Mouse (Mus musculus): Measurements from ENCODE around the gene Coa6. TPM values are rescaled to one million over a fixed set of nuclear protein-coding genes. Genes with fewer than 3 reads are reported as not detected.
A peak's percentile ranks its signal among the peaks of the same experiment; 100 is the strongest.
"Not testable (repeated sequence)": the region's sequence is repeated elsewhere in the genome, so short reads cannot be mapped to it uniquely, and the experiment has no call there.

The Coa6 gene
- polyA plus RNA-seq (2016; fragmentation: Nextera tagmentation; extraction: Ambion mirVana), result 41.4 and 41.5 TPM in 2 replicates

DNA sequence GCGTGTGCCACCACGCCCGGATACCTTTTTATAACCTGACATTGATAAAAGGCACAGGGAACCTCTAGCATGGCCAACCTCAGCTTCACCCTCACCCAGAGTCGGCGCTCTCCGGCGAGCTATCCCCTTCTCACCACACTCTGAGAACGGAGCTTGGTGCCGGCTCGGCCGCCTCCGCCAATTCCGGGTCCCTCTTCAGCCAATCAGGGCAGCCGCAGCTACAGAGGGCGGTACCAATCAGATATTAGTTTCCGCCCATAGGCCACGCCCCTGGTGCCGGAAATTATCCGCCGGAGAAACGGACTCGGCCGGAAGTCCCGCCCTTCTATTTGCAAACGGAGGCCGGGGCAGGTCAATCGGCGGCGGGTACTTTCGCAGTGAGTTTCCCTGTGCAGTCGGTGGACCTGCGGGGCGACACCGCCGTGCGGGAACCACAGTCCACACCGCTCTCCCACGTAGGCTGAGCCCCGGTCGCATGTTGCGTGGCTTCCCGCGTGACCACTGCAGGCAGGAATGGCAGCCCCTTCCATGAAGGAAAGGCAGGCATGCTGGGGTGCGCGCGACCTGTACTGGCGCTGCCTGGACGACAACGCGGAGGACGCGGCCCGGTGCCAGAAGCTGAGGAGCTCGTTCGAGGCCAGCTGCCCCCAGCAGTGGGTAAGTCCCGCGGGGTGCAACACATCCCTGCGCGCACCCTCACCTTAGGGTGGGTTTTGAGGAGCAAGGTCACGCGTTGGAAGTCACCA, at the start of gene Coa6:
Coa6 (plus strand) TSS at position 342 of the 746 bp plus-strand sequence.
- ATAC-seq (ENCODE audit: low FRiP score, low read depth), result peak; percentile 98
- H3K4me1 ChIP-seq, result peaks cover 14% of the 10 kb centered on the region
- H3K27me3 ChIP-seq, result no peaks in the 10 kb centered on the region
- H3K27ac ChIP-seq (replicated peaks), result peak within 1 kb of the TSS; percentile 67
- H3K36me3 ChIP-seq, result peaks cover 18% of the 10 kb centered on the region
- peak within 1 kb of the TSS; percentile 85 for H3K4me2 ChIP-seq (replicated peaks)
- H3K4me3 ChIP-seq, result peak within 1 kb of the TSS; percentile 92
- under 1% methylated on average over 61 of the region's 61 CpGs for WGBS
- peak within 1 kb of the TSS; percentile 89 for H3K9ac ChIP-seq (replicated peaks)
- H3K9me3 ChIP-seq, result no peaks in the 10 kb centered on the region

DNA sequence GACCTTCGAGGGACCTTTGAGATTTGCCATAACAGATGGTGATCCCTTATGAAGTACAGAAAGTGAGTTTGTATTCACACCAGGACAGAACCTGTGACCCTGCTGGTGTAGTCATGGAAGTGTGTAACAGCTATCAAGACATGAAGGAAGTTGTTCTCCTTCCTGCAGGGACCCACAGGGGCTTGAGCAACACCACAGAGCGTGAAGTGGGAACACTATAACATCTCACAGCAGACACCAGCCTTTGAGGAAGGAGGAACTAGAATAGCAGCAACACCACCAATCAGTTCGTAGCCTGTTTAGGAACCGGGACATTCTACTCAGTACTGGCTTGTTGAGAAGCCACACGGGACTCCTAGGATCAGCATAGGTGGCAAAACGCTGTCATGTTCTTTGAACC, 42.7 kb upstream of the Coa6 start:
- Histone ChIP-seq H3K36me3 (no peaks in the 10 kb centered on the region), H3K9ac (replicated peaks) (no peak overlapping the region), H3K27me3 (peaks cover 8% of the 10 kb centered on the region), H3K9me3 (no peaks in the 10 kb centered on the region), H3K4me2 (replicated peaks) (no peak overlapping the region), H3K27ac (replicated peaks) (no peak overlapping the region), H3K4me3 (no peak overlapping the region), H3K4me1 (no peaks in the 10 kb centered on the region)
- no peak for ATAC-seq (ENCODE audit: low FRiP score, low read depth)
- 89% methylated on average over 6 of the region's 6 CpGs for WGBS

DNA sequence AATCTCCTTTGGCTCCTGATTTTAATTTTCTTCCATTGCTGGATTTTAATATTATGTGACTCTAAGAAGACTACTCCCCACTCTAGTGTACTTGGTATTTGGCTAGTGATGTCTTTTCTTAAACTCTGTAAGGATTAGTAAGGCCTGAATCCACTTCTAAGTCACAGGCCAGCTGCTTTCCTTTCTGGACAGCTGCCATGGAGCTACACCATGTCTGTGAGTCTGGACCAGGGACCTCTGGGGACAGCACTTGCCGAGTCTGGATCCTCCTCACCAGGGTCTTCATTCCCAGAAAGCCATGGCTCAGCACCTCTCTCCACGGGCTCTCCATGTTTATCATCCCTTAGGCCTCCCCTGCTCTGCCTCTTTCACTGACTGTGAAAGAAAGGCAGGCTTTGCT, 42.2 kb upstream of the Coa6 start:
- WGBS, result 62% methylated on average over 2 of the region's 2 CpGs
- ATAC-seq (ENCODE audit: low FRiP score, low read depth), result no peak
- Histone ChIP-seq H3K9me3 (no peaks in the 10 kb centered on the region), H3K4me1 (no peaks in the 10 kb centered on the region), H3K9ac (replicated peaks) (no peak overlapping the region), H3K4me3 (no peak overlapping the region), H3K27me3 (peaks cover 8% of the 10 kb centered on the region), H3K27ac (replicated peaks) (no peak overlapping the region), H3K36me3 (no peaks in the 10 kb centered on the region), H3K4me2 (replicated peaks) (no peak overlapping the region)

DNA sequence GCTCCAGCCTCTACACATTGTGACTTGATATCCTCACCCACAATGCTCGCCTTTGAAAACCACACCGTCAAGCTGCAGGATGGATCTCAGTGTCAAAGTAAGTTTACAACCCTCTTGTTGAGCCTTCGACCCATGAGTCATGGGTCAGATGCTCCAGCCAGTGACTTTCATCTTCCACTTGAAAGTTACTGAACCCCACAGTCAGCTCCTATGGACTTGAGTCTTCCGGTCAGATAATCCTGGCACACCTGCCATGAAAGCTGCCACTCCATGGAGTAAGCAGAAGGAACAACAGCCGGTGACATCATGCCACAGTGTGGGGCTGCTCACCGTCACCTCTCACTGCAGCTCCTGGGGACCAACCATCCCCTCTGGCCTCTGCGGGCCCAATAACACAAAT, 41.0 kb upstream of the Coa6 start:
- ATAC-seq (ENCODE audit: low FRiP score, low read depth), result no peak
- Histone ChIP-seq H3K4me1 (no peaks in the 10 kb centered on the region), H3K27me3 (peaks cover 8% of the 10 kb centered on the region), H3K27ac (replicated peaks) (no peak overlapping the region), H3K9me3 (no peaks in the 10 kb centered on the region), H3K36me3 (no peaks in the 10 kb centered on the region), H3K4me3 (no peak overlapping the region), H3K4me2 (replicated peaks) (no peak overlapping the region), H3K9ac (replicated peaks) (no peak overlapping the region)
- 84% methylated on average over 7 of the region's 7 CpGs for WGBS

DNA sequence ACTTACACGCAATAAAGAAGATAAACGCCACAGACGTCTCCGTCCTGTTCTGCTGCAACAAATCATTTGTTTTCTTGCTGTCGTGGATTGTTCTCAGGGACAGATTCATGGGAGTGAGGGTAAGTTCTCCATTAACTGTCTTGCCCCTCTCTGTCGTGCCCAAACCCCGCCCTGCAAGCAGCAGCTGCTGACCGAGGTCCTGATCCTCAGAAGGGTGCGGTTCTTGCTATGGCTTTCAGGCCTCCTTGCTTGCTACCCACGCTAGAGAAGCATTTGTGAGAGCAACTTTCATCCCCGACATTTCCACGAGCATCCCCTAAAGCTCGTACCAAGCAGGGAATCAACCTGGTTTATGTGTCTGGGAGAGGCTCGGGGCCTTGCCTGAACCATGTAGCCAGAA, 40.1 kb upstream of the Coa6 start:
- Histone ChIP-seq H3K9ac (replicated peaks) (no peak overlapping the region), H3K27me3 (peaks cover 8% of the 10 kb centered on the region), H3K4me2 (replicated peaks) (no peak overlapping the region), H3K36me3 (no peaks in the 10 kb centered on the region), H3K4me3 (no peak overlapping the region), H3K9me3 (no peaks in the 10 kb centered on the region), H3K4me1 (no peaks in the 10 kb centered on the region), H3K27ac (replicated peaks) (no peak overlapping the region)
- ATAC-seq (ENCODE audit: low FRiP score, low read depth), result no peak
- 49% methylated on average over 14 of the region's 14 CpGs for WGBS

DNA sequence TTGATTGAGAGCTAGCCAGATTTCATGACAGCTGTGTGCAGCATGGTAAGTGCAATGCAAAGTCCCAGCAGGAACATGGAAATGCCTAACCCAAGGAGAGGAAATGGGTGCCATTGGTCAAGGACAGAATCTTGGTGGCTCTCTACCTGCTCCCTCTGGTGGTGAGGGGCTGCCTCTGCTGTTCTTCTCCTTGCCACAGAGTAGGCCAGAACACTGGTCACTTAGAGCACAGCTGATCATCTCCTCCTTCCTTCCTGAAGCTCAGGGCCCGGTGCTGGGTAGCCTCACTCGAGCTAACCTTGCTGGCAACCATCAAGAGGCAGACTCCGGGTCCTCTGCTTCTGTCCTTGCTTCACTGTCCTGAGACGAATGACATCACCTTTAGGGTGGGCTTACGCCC, 39.6 kb upstream of the Coa6 start:
- no peaks in the 10 kb centered on the region for H3K36me3 ChIP-seq
- H3K4me1 ChIP-seq, result no peaks in the 10 kb centered on the region
- H3K4me3 ChIP-seq, result no peak overlapping the region
- H3K9me3 ChIP-seq, result no peaks in the 10 kb centered on the region
- no peak overlapping the region for H3K27ac ChIP-seq (replicated peaks)
- WGBS, result 75% methylated on average over 5 of the region's 5 CpGs
- no peak for ATAC-seq (ENCODE audit: low FRiP score, low read depth)
- no peak overlapping the region for H3K9ac ChIP-seq (replicated peaks)
- H3K4me2 ChIP-seq (replicated peaks), result no peak overlapping the region
- peaks cover 8% of the 10 kb centered on the region for H3K27me3 ChIP-seq

DNA sequence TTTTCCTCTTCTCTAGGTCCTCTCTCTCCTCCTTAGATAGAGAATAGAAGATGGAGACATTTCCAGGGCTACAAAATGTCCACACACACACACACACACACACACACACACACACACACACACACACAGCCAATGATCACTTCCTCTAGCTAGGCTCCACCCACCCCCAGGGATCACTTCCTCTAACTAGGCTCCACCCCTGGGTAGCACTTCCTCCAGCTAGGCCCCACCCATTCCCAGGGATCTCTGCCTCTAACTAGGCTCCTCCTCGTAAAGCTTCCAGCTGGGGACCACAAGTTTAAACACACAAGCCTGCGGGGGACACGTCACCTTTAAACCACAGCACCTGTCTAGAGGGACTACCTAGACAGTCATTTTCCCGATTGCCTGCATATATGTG, 34.7 kb upstream of the Coa6 start:
- H3K36me3 ChIP-seq, result no peaks in the 10 kb centered on the region
- no peaks in the 10 kb centered on the region for H3K9me3 ChIP-seq
- H3K4me1 ChIP-seq, result no peaks in the 10 kb centered on the region
- 88% methylated on average over 4 of the region's 4 CpGs for WGBS
- H3K4me2 ChIP-seq (replicated peaks), result no peak overlapping the region
- no peak overlapping the region for H3K27ac ChIP-seq (replicated peaks)
- 0 out of 2 replicates have a peak, but pooled peaks cover 2% of the 10 kb centered on the region for H3K27me3 ChIP-seq
- no peak overlapping the region for H3K4me3 ChIP-seq
- no peak for ATAC-seq (ENCODE audit: low FRiP score, low read depth)
- H3K9ac ChIP-seq (replicated peaks), result no peak overlapping the region

DNA sequence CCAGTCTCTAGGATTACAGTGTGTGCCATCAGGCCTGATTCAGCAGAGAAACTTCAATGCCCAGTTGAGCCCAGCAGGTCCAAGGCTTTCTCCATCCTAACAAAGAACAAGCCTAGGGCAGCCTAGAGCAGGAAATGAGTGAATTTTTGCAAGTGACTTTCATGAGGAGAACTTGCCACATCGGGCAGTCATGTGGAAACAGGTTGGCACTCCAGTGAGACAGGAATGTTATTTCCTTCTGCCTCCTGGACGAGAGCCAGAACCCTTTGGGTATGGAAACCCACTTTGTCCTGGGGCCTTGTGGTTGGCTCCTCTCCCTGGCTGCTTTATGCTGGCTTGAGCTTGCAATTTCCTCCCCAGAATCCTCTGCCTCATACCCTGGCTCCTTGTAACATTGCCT, 30.8 kb upstream of the Coa6 start:
- WGBS, result 62% methylated on average over 2 of the region's 2 CpGs
- Histone ChIP-seq H3K9me3 (no peaks in the 10 kb centered on the region), H3K27me3 (0 out of 2 replicates have a peak, but pooled peaks cover 1% of the 10 kb centered on the region), H3K4me1 (peaks cover 7% of the 10 kb centered on the region), H3K4me3 (no peak overlapping the region), H3K4me2 (replicated peaks) (no peak overlapping the region), H3K9ac (replicated peaks) (no peak overlapping the region), H3K27ac (replicated peaks) (no peak overlapping the region), H3K36me3 (no peaks in the 10 kb centered on the region)
- ATAC-seq (ENCODE audit: low FRiP score, low read depth), result no peak

DNA sequence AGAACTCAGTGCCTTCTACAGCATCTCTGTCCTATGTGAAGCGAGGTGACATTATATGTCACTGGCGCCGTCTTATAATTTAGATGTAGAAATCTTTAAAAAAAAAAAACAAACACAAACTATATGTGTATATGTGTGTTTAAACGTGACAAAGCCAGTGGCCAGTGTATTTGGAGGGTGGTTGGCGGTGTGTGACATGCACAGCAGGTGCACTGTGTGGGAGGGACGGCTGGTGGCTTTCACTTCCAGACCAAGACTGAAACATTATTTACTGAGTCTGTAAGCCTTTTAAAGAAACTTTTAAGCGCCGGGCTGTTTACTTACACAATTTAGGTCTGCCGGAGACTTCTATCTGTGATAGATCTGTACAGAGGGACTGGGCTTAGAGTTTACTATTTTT, 26.9 kb upstream of the Coa6 start:
- Histone ChIP-seq H3K27ac (replicated peaks) (no peak overlapping the region), H3K9ac (replicated peaks) (no peak overlapping the region), H3K36me3 (no peaks in the 10 kb centered on the region), H3K4me2 (replicated peaks) (no peak overlapping the region), H3K9me3 (no peaks in the 10 kb centered on the region), H3K27me3 (0 out of 2 replicates have a peak, but pooled peaks cover 6% of the 10 kb centered on the region), H3K4me1 (peaks cover 7% of the 10 kb centered on the region), H3K4me3 (no peak overlapping the region)
- ATAC-seq (ENCODE audit: low FRiP score, low read depth), result no peak
- 64% methylated on average over 9 of the region's 9 CpGs for WGBS

DNA sequence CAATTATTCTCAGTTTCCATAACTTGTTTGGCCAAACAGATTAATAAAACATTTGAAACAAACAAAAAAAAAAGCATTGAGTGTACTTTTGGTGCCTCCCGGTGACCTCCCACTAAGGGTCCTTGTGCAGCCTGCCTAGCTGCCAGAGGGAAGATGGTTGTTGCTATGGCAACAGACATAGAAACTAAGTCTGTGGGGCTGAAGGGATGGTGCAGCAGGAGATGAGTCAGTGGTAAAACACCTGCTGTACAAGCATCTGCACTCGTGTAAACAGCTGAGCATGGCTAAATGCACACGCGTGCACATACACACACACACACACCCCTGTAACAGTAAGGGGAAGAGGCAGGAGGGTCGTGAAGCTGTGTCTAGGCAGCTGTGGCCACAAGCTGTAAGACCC, 26.4 kb upstream of the Coa6 start:
- peaks cover 7% of the 10 kb centered on the region for H3K4me1 ChIP-seq
- no peak overlapping the region for H3K4me3 ChIP-seq
- no peaks in the 10 kb centered on the region for H3K36me3 ChIP-seq
- H3K4me2 ChIP-seq (replicated peaks), result no peak overlapping the region
- no peaks in the 10 kb centered on the region for H3K9me3 ChIP-seq
- H3K27ac ChIP-seq (replicated peaks), result no peak overlapping the region
- ATAC-seq (ENCODE audit: low FRiP score, low read depth), result no peak
- 0 out of 2 replicates have a peak, but pooled peaks cover 6% of the 10 kb centered on the region for H3K27me3 ChIP-seq
- H3K9ac ChIP-seq (replicated peaks), result no peak overlapping the region
- WGBS, result 37% methylated on average over 5 of the region's 5 CpGs

DNA sequence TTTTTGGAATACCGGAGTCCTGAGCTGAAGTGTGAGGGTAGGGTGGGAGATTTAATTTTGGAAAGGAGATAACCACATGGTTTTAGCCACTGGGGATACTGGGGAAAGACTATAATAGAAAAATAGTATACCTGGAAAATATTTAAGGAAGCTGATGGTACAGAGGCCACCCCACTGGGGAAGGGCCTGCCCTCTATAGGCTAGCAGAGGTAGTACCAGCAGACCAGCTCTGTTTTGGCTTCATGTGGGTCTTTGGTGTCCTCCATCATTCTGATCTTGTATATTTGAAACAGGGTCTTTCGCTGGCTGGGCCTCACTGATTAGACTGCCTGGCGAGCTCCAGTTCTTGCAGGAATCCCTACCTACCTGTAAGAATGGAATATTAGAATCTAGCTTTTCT, 24.0 kb upstream of the Coa6 start:
- Histone ChIP-seq H3K4me3 (no peak overlapping the region), H3K36me3 (no peaks in the 10 kb centered on the region), H3K4me1 (peaks cover 7% of the 10 kb centered on the region), H3K4me2 (replicated peaks) (no peak overlapping the region), H3K27me3 (peaks cover 6% of the 10 kb centered on the region; the same call in 1 of the 2 replicates), H3K9ac (replicated peaks) (no peak overlapping the region), H3K9me3 (no peaks in the 10 kb centered on the region), H3K27ac (replicated peaks) (no peak overlapping the region)
- 59% methylated on average over 3 of the region's 3 CpGs for WGBS
- no peak for ATAC-seq (ENCODE audit: low FRiP score, low read depth)

DNA sequence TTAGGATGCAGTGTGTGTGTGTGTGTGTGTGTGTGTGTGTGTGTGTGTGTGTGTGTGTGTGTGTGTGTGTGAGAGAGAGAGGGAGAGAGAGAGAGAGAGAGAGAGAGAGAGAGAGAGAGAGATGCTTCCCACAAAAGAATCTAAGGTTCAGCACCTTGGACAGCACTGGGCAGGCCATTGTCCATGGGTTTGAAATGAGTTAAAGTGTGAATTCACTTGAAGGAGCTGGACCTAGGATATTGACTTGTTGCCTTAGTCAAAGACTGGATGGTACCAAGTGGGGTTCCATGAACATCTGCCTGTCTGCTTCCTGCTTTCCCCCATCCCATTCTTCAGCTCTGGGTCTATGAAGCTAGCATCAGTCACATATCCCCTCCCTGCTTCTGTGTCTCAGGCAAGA, 17.8 kb upstream of the Coa6 start:
- H3K4me1 ChIP-seq; ATAC-seq (ENCODE audit: low FRiP score, low read depth); H3K4me2 ChIP-seq (replicated peaks): not testable (repeated sequence)

DNA sequence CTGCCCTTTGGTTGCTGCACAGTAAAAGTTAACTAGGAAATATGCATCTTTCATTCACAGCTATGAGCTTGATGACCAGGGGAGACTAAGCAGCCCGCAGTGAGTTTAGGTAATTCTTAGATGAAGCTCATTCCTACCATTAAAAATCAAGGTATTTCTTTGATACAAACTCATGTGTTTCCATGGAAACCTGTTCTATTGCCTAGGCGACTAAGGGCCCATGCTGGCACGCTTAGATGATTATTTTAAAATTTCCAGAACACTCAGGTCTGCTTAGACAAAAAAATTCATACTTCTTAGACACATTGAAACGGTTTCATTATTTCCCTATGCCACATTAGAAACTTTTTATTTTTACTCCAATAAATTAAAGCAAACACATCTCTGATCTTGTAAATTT, 17.3 kb upstream of the Coa6 start:
- H3K9me3 ChIP-seq, result no peaks in the 10 kb centered on the region

More for the DNA sequence above, 17.8 kb upstream of the Coa6 start:
- not testable (repeated sequence) for H3K9ac ChIP-seq (replicated peaks); H3K27me3 ChIP-seq; H3K27ac ChIP-seq (replicated peaks); H3K9me3 ChIP-seq; H3K36me3 ChIP-seq; H3K4me3 ChIP-seq

More for the DNA sequence above, 17.3 kb upstream of the Coa6 start:
- no peak for ATAC-seq (ENCODE audit: low FRiP score, low read depth)
- WGBS, result 76% methylated on average over 4 of the region's 4 CpGs
- no peak overlapping the region for H3K27ac ChIP-seq (replicated peaks)
- no peaks in the 10 kb centered on the region; the same call in 1 of the 2 replicates for H3K27me3 ChIP-seq
- no peak overlapping the region for H3K4me2 ChIP-seq (replicated peaks)
- H3K36me3 ChIP-seq, result no peaks in the 10 kb centered on the region
- no peak overlapping the region for H3K9ac ChIP-seq (replicated peaks)
- H3K4me3 ChIP-seq, result no peak overlapping the region
- no peaks in the 10 kb centered on the region for H3K4me1 ChIP-seq

All from midbrain, embryonic 12.5 days (tissue).